Mouse (Mus musculus) lung, postnatal 10 days (tissue): ENCODE measurements at regions not wholly inside any gene's neighbourhood (a gene's known extent, or its start where the extent isn't known, plus 50 kb on each side); places are given as distances from the start of the nearest gene placed in this dataset.

ENCODE experiments used
- DNase-seq: peaks from one replicate; pipeline ENCODE4 v3.0.0; 2021

DNA sequence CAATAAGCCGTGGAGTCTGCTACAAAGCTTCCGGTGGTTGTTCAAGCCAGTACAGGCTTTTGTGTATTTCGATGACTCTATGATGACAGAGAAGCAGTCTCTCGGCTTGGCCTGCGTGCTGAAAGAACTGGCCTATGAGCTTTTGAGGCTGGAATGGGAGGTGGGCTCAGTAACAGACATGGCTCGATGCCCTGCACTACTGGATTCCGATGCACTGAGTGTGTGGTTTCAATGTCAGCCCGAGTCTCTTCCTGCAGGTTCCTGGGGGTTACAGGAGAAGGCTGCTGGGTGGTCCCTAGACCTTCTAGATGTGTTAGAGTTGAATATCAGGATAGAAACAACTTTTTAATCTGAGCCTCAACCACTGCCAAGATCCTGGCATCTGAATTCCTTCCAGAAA lies 53.2 kb downstream of the Gm815 start:
- no peak for DNase-seq

GRCm38 (mm10) chr19:26944006-26944405 lies 58.3 kb downstream of the Gm815 start:
- no peak for DNase-seq

- DNase-seq = no peak
Measured at GRCm38 (mm10) chr19:26946562-26946961, 60.9 kb downstream of the Gm815 start.

DNA sequence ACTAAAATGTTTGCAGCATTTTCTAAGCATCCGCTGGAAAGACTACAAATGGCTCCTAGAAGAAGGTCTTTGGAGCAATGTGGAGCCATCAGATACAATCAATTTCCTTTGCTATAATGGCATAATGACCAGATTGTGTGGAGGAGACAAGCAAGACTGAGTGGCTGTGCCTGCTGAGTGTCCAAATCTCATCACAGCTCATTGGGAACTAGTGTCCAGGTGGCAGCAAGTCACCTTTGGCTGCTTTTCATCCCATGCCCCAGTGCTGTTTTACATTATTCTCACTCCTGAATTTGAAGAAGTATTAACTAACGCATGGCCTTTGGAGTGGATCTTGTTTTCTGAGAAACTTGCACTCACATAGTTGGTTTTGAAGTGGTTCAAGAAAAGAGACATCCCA lies 62.8 kb downstream of the Gm815 start:
- DNase-seq = no peak

DNA sequence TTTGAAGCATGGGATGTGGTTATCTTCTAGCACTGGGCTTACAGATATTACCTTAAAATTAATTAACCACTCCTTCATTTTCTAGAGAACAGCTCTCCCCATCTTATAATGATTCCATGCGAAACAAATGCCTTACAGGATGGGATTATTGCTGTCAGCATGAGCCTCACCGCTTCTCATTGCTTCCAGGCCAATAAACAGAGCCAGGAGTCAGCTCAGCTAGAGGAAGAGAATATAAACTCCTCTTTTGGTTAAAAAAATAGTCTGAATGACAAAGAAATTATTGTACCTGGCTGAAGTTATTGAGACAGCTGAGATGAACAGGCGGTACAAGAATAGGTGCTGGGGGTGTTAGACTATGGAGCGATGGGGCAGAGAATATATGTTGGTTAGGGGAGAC lies 63.5 kb downstream of the Gm815 start:
- DNase-seq = no peak

- DNase-seq = no peak
Measured at GRCm38 (mm10) chr19:26953348-26953747, 67.7 kb downstream of the Gm815 start.

DNA sequence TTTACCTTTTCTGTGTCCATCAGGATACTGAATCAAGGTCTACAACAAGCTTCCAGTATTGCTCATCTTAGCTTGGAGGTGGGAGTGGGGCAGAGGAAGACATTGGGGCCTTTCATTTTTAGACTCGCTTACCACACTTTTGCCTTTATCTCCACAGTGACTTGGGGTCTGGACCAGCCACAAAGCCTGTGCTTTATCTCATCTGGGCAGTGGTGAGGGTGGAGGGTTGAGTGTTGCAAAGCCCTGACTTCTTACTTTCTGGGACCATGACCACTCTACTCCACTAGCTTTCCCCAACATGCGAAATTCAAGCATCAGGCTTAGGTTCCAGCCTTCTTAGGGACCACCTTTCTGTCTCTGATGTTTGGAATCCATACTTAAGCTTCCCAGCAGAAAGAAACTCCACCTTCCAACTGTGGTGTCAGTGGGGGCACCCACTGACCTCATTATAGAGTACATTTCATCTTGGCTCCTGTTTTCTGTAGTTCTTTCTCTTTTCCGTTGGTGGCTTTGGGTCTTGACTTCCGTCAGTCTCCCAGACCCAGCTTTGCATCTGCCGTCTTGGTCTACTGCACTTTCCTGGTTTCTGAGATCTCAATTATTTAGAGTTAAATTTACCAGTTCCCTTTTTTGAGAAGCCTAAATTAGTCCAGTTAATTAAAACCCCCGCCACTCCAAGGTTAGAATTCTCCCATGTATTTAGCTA lies 80.5 kb downstream of the Gm815 start:
- DNase-seq = no peak

- DNase-seq = peak; percentile 43
Measured at GRCm38 (mm10) chr19:26973058-26973457, 87.4 kb downstream of the Gm815 start.

GRCm38 (mm10) chr19:26973773-26974548 lies 88.3 kb downstream of the Gm815 start:
- no peak for DNase-seq

- DNase-seq = no peak
Measured at GRCm38 (mm10) chr19:26974576-26975204, 89.0 kb downstream of the Gm815 start.

DNA sequence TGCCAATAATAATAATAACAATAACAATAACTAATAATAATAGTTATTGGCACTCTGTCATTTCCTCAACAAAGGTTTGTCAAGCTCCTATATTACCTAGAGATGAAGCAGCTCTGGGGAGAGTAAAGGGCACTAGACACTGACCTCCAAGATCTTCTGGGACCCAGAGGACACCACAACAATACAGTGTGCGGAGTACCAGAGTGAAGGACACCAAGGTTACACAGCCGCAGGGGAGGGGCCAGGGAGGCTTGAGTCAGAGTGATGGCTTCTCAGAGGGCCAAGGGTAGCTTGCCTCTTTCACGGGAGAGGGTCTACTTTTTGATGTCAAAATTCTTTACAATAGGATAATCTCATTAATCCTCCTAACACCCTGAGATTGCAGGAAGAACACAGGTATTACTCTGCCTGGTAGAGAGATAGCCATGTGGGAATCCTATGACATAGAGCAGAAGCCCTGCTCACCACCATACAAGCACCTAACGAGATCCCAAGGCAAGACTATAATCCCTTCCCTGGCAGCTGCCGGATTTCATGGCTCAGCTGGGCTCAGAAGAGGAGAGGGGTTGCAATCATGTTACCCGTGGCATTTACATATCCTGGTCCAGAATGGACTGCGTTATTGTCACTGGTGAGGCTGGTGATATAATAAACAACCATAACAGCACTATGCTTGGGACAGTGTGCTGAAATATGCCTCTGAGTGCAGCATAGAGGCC lies 91.1 kb downstream of the Gm815 start:
- DNase-seq = no peak

DNA sequence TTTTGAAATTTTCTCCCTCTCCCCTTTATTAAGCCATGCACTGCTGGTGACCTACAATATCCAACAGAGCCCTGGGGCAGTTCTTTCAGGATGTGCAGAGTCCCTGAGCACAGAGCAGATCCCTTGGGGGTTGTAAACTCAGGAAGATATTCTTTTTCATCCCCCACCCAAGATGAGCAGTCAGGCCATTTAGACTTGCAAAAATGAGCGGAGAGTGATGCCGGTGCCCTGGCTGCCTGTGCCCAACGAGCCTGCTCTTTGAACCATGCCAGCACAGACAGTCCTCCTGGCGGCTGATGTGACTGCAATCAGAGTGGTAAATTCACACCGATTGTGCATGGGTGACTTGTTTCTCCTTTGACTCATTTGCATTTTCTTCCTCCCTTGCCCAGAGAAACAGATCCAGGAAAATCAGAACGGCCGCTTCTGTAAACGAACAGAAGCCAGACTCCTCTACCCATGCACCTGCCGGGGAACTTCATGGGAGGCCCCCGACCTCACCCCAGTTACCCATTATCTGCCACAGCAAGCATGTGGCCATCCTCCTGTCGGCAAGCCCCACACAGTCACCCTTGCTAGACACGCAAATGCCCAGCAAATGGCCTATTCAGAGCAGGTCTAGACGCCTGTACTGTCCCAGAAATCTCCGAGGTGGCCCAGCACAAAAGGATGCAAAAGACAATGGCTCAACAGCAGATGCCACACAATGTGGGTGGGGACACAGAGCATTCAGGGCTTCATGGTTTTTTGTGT lies 92.4 kb downstream of the Gm815 start:
- no peak for DNase-seq

GRCm38 (mm10) chr19:26978640-26979007 lies 92.9 kb downstream of the Gm815 start:
- no peak for DNase-seq

GRCm38 (mm10) chr19:26979322-26979721 lies 93.6 kb downstream of the Gm815 start:
- DNase-seq = no peak

DNA sequence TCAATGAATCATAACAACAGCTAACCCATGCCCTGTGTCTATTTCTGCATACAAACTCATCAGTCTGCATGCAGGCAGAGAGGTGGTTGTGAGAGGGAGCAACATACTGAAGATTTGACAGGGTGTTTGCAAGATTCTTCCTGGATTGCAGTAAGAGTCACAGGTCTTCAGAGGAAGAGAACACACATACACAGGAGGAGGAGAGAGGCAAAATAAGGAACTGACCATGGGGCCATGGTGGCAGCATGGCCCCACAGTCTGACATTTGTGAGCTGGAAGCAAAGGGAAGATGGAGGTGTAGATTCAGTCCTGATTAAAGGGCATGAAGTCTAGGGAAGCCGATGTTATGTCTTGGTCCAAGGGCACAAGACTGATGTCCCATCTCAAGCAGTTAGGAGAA lies 101.0 kb downstream of the Gm815 start:
- no peak for DNase-seq

DNA sequence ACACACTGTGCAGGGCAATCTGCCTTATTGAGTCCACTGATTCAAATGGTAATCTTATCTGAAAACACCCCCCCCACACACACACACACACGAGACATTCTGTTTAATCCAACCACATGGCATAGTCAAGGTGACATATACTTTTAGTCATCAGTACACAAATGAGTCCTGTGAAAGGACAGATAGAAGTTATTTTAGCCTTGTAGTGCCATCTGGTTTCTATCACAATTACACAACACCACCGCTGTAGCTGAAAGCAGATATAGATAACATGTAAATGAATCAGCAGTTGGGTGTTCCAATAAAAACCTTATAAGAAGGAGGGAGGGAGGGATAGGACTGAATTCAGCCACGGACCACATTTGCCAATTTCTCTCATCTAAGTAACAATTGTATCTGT lies 101.5 kb downstream of the Gm815 start:
- no peak for DNase-seq

GRCm38 (mm10) chr19:26987909-26988456 lies 102.3 kb downstream of the Gm815 start:
- no peak for DNase-seq

DNA sequence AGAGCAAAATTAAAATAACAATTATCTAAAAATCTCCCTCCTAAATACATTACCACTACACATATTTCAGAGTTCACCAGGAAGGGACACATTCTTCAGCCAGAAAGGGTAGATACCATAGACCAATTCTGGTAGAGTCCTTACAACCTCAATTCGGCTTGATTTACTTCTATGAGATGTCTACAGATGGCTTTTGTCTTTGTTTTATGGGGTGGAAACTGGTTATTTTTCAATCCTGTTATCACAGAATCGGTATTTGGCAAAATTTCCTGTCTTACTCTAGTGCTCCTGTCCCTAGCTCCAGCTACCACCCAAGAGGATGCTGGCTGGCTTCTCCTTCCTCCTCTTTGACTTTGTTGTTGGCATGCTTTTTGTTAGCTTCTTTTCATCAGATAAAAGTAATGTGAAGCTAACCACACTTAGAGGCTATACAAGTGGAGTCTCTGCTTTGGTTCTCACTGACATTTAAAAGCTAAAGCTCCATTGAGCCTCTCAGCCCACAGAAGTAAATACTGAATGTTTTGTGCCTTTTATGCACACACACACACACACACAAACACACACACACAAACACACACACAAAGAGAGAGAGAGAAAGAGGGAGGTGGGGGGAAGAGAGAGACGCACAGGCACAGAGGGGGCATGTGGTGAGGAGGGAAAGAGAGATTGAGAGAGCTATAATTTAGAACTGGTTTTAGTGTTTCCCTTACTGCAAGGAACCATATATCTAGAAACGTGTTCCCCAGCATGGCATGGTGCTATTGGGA lies 109.1 kb downstream of the Gm815 start:
- DNase-seq = no peak

DNA sequence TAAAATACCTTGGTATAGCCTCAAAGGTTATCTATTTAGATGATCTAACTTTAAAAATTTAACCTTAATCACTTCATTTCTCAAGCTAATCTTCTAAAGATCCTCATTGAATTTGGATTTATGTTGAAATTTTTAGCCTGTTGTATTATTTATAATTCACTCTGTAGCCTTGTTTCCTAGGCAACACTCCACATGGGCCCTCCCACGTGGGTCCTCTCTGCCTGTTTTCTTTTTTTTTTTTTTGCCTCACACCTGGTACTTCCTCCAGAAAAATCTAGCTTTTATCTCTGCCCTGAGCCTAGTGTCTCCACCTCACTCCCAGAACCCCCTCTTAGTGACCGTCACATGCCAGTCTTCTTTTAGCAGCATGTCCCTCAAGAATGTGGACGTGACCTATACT lies 113.9 kb downstream of the Gm815 start:
- DNase-seq = no peak

DNA sequence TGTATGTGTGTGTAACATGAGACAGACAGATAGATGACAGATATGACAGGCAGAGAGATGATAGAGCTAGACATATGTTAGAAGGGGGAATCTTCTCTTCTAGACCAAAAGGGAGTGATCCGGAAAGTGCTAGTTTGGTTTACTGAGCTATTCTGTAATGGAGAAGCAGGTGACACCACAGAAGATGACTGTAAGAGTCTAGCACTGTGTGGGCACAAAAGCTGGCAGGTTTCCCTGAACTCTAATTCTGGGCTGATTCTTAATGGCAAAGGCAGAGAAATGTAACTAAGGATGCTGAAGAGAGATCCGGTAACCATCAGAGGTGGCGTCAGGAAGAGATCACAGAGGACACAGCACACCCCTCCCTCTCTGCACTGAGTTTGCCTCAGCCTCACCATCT lies 136.2 kb downstream of the Gm815 start:
- no peak for DNase-seq

DNA sequence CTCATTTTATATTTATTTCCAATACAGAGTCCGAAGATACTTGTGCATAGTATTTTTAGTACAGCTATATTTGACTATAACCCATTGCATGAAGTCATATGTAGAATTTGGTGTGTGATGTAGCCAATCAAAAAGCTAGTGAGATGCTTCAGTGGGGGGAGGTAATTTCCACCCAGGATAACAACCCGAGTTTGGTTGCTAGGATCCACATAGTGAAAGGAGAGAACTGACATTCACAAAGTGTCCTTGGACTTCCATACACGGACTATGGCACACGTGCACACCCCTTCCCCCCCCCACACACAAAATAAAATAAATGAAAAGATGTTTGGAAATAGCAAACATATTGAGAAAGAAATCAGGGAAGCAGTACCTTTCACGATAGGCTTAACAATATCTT lies 137.2 kb downstream of the Gm815 start:
- no peak for DNase-seq

DNA sequence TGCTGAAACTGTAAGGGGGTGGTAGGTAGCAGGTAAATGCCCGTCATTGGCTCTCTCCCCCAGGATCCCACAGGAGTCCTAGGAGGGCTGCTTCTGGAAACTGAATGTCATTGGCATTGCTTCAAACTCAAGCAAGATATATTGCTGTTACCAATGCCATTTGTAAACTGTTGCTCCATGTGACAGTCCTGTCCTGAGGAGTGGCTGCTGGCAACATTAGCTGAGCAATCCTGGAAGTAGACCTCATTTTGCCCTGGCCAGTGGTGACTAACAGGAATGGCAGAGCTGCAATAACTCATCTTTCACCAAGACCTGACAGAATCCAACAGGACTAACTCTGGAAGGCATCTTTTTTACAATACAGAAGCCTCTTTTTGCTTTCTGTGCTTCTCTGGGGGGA lies 143.2 kb downstream of the Gm815 start:
- no peak for DNase-seq
